In genomic region chr8:64948371-64948770, GRCm38 (mm10) we compare ENCODE assay signal across 18 mouse cellular contexts. TPM values are rescaled to one million over a fixed set of nuclear protein-coding genes. Genes with fewer than 3 reads are reported as not detected.
DNase-seq lines count a peak whose midpoint lies in the region; ATAC-seq and TF ChIP-seq lines count a peak whose summit lies in the region.
"Had no signal": no experiment of that assay in that cellular context is flagged by ENCODE, and none has a peak within 500 bp of the region (broad histone marks: within the 10 kb centered on the region; RNA-seq: fewer than 3 reads in every experiment).

No protein-coding gene starts in this region.

- 76% methylated on average over 1 of the region's 1 CpGs for WGBS in forebrain, postnatal 0 days
- WGBS in forebrain, embryonic 12.5 days: 85% methylated on average over 1 of the region's 1 CpGs
- 79% methylated on average over 1 of the region's 1 CpGs for WGBS in midbrain, embryonic 13.5 days
- 91% methylated on average over 1 of the region's 1 CpGs for WGBS in midbrain, embryonic 10.5 days
- 94% methylated on average over 1 of the region's 1 CpGs for WGBS in neural tube, embryonic 15.5 days

- H3K4me1 ChIP-seq in forebrain, postnatal 0 days (ENCODE audit: insufficient read depth): no peaks in the 10 kb centered on the region
- 0 out of 2 replicates have a peak, but pooled peaks cover 2% of the 10 kb centered on the region for H3K4me1 ChIP-seq in forebrain, embryonic 12.5 days
- H3K4me1 ChIP-seq in midbrain, embryonic 13.5 days (replicated peaks): peaks cover 3% of the 10 kb centered on the region; the same call in 1 of the 2 replicates
- H3K4me1 ChIP-seq in midbrain, embryonic 10.5 days: peaks cover 3% of the 10 kb centered on the region; the same call in 1 of the 2 replicates
- peaks cover 7% of the 10 kb centered on the region; the same call in 1 of the 2 replicates for H3K4me1 ChIP-seq in neural tube, embryonic 15.5 days
- H3K4me1 ChIP-seq: limb, embryonic 10.5 days; midbrain, embryonic 12.5 days had no signal

- peak overlapping the region; percentile 54; the same call in 1 of the 2 replicates for H3K4me2 ChIP-seq in forebrain, postnatal 0 days (ENCODE audit: low read depth)
- H3K4me2 ChIP-seq in forebrain, embryonic 12.5 days: no peak overlapping the region
- H3K4me2 ChIP-seq in midbrain, embryonic 13.5 days (replicated peaks): peak overlapping the region; percentile 61
- peak overlapping the region; percentile 60; the same call in 1 of the 2 replicates for H3K4me2 ChIP-seq in neural tube, embryonic 15.5 days

- H3K27me3 ChIP-seq in forebrain, postnatal 0 days (ENCODE audit: insufficient read depth, low read length): no peaks in the 10 kb centered on the region
- H3K27me3 ChIP-seq in forebrain, embryonic 12.5 days: peaks cover 3% of the 10 kb centered on the region; the same call in 1 of the 2 replicates
- H3K27me3 ChIP-seq in midbrain, embryonic 13.5 days: 0 out of 2 replicates have a peak, but pooled peaks cover 6% of the 10 kb centered on the region
- H3K27me3 ChIP-seq in midbrain, embryonic 10.5 days (ENCODE audit: low read depth, poor library complexity, severe bottlenecking): peaks cover 16% of the 10 kb centered on the region
- H3K27me3 ChIP-seq in neural tube, embryonic 15.5 days (replicated peaks): no peaks in the 10 kb centered on the region

- no peak overlapping the region for H3K9ac ChIP-seq in forebrain, postnatal 0 days
- no peak overlapping the region for H3K9ac ChIP-seq in forebrain, embryonic 12.5 days
- no peak overlapping the region; the same call in 1 of the 2 replicates for H3K9ac ChIP-seq in midbrain, embryonic 13.5 days (replicated peaks)
- H3K9ac ChIP-seq in neural tube, embryonic 15.5 days (replicated peaks): no peak overlapping the region

- intact Hi-C loops in heart, postnatal 14 days (cut with DNase I): loop anchor here (10.0 kb wide), 1 partner anchor 924 kb away; no protein-coding TSS in a partner anchor

- no peaks in the 10 kb centered on the region for H3K36me3 ChIP-seq in forebrain, postnatal 0 days (ENCODE audit: insufficient read depth)
- H3K36me3 ChIP-seq in forebrain, embryonic 12.5 days (replicated peaks): no peaks in the 10 kb centered on the region
- 0 out of 2 replicates have a peak, but pooled peaks cover 3% of the 10 kb centered on the region for H3K36me3 ChIP-seq in midbrain, embryonic 13.5 days
- no peaks in the 10 kb centered on the region for H3K36me3 ChIP-seq in midbrain, embryonic 10.5 days
- no peaks in the 10 kb centered on the region for H3K36me3 ChIP-seq in neural tube, embryonic 15.5 days
- H3K36me3 ChIP-seq: forebrain, embryonic 10.5 days; kidney, embryonic 15.5 days; limb, embryonic 10.5 days; midbrain, embryonic 12.5 days had no signal

- no peak overlapping the region for H3K27ac ChIP-seq in forebrain, postnatal 0 days (ENCODE audit: low read depth, low read length)
- no peak overlapping the region for H3K27ac ChIP-seq in forebrain, embryonic 12.5 days
- no peak overlapping the region for H3K27ac ChIP-seq in midbrain, embryonic 13.5 days
- H3K27ac ChIP-seq in midbrain, embryonic 10.5 days (replicated peaks): no peak overlapping the region
- no peak overlapping the region for H3K27ac ChIP-seq in neural tube, embryonic 15.5 days (replicated peaks)
- H3K27ac ChIP-seq: kidney, embryonic 15.5 days; limb, embryonic 10.5 days had no signal

- no peak overlapping the region for H3K4me3 ChIP-seq in forebrain, postnatal 0 days (ENCODE audit: low read depth, low read length)
- H3K4me3 ChIP-seq in forebrain, embryonic 12.5 days (replicated peaks): no peak overlapping the region
- H3K4me3 ChIP-seq in midbrain, embryonic 13.5 days (replicated peaks): no peak overlapping the region
- no peak overlapping the region for H3K4me3 ChIP-seq in midbrain, embryonic 10.5 days
- no peak overlapping the region for H3K4me3 ChIP-seq in neural tube, embryonic 15.5 days (replicated peaks)

- no peak for TF ChIP-seq CTCF in forebrain, postnatal 0 days (IDR thresholded peaks at IDR 0.05; ENCODE audit: low read depth)

- no peaks in the 10 kb centered on the region for H3K9me3 ChIP-seq in forebrain, postnatal 0 days (ENCODE audit: low read length)
- H3K9me3 ChIP-seq in forebrain, embryonic 12.5 days: no peaks in the 10 kb centered on the region
- no peaks in the 10 kb centered on the region for H3K9me3 ChIP-seq in midbrain, embryonic 13.5 days
- H3K9me3 ChIP-seq in midbrain, embryonic 10.5 days (replicated peaks): 0 out of 2 replicates have a peak, but pooled peaks cover 2% of the 10 kb centered on the region
- 0 out of 2 replicates have a peak, but pooled peaks cover 3% of the 10 kb centered on the region for H3K9me3 ChIP-seq in neural tube, embryonic 15.5 days (replicated peaks)
- H3K9me3 ChIP-seq: kidney, embryonic 15.5 days; limb, embryonic 10.5 days; midbrain, embryonic 12.5 days had no signal

- ATAC-seq in forebrain, postnatal 0 days: no peak
- ATAC-seq in forebrain, embryonic 12.5 days (ENCODE audit: low FRiP score): no peak
- no peak for ATAC-seq in midbrain, embryonic 13.5 days
- no peak for ATAC-seq in neural tube, embryonic 15.5 days (ENCODE audit: low FRiP score)

- DNase-seq in forebrain, postnatal 0 days: no peak
- DNase-seq in midbrain, embryonic 10.5 days (ENCODE audit: low spot score): no peak
- peak; percentile 19 to 55 for DNase-seq in cerebellum, postnatal 14 days
- no peak for DNase-seq in gastrocnemius, postnatal 4 days (ENCODE audit: low spot score in 2 of 2)
- DNase-seq in heart, postnatal 14 days: no peak
- DNase-seq: B cell, adult 2 months; layer of hippocampus, adult 9-11 months; lung, adult 2 months had no signal

RNA-seq across cellular contexts. Expression of gene Tmem192, which starts 1.4 kb away (rescaled TPM):
- 10.8 and 14.5 TPM in 2 replicates for total RNA-seq in forebrain, postnatal 0 days (2014; rRNA removed)
- polyA plus RNA-seq in forebrain, postnatal 0 days (2015; fragmentation: Nextera tagmentation; extraction: Ambion mirVana): 35.9 and 38.0 TPM in 2 replicates
- polyA plus RNA-seq in forebrain, embryonic 12.5 days (2016; fragmentation: Nextera tagmentation; extraction: Ambion mirVana): 14.6 and 16.1 TPM in 2 replicates
- 20.8 and 21.4 TPM in 2 replicates for polyA plus RNA-seq in midbrain, embryonic 13.5 days (2015; fragmentation: Nextera tagmentation; extraction: Ambion mirVana)
- 18.0 and 19.7 TPM in 2 replicates for polyA plus RNA-seq in midbrain, embryonic 10.5 days (2016; fragmentation: Nextera tagmentation; extraction: Ambion mirVana)
- 36.4 and 37.9 TPM in 2 replicates for polyA plus RNA-seq in neural tube, embryonic 15.5 days (2015; fragmentation: Nextera tagmentation; extraction: Ambion mirVana)
- 10 to 100 TPM; 11.5 to 13.0 TPM for total RNA-seq in gastrocnemius, postnatal 4 days (2021)
- 10 to 100 TPM; 15.7 to 17.0 TPM for total RNA-seq in heart, postnatal 14 days (2021)

RNA-seq across cellular contexts. Expression of gene Trim75, which starts 39.3 kb away (rescaled TPM):
- not detected in 2 replicates for total RNA-seq in forebrain, postnatal 0 days (2014; rRNA removed)
- 0.06 and 0.17 TPM in 2 replicates for polyA plus RNA-seq in forebrain, postnatal 0 days (2015; fragmentation: Nextera tagmentation; extraction: Ambion mirVana)
- polyA plus RNA-seq in forebrain, embryonic 12.5 days (2016; fragmentation: Nextera tagmentation; extraction: Ambion mirVana): not detected in 2 replicates
- not detected in 2 replicates for polyA plus RNA-seq in midbrain, embryonic 13.5 days (2015; fragmentation: Nextera tagmentation; extraction: Ambion mirVana)
- polyA plus RNA-seq in midbrain, embryonic 10.5 days (2016; fragmentation: Nextera tagmentation; extraction: Ambion mirVana): not detected in 2 replicates
- 0.10 and 0.15 TPM in 2 replicates for polyA plus RNA-seq in neural tube, embryonic 15.5 days (2015; fragmentation: Nextera tagmentation; extraction: Ambion mirVana)
- not detected for total RNA-seq in gastrocnemius, postnatal 4 days (2021)
- not detected for total RNA-seq in heart, postnatal 14 days (2021)
- polyA plus RNA-seq: embryonic facial prominence, embryonic 11.5 days; forebrain, embryonic 10.5 days; gonadal fat pad, adult 2 months; heart, postnatal 0 days; kidney, embryonic 15.5 days; limb, embryonic 10.5 days; lung, adult 2 months; midbrain, embryonic 12.5 days had no signal

Comparison
In these comparisons a context has a peak if more than half of its experiments do, and no peak if none do; other contexts are left out.
1. DNase-seq: peak in cerebellum, postnatal 14 days (2 of 2); none in forebrain, postnatal 0 days (single experiment), midbrain, embryonic 10.5 days (single experiment), gastrocnemius, postnatal 4 days (0 of 2) and heart, postnatal 14 days (0 of 2).